Mouse (Mus musculus) forebrain, embryonic 11.5 days (tissue): ENCODE data around the gene A430078G23Rik. TPM values are rescaled to one million over a fixed set of nuclear protein-coding genes. Genes with fewer than 3 reads are reported as not detected.
"Not testable (repeated sequence)": the region's sequence is repeated elsewhere in the genome, so short reads cannot be mapped to it uniquely, and the experiment has no call there.

Source experiments
- ATAC-seq: fragments of 200-750 bp; cut with Nextera tagmentation; replicated peaks from 2 replicates; pipeline ENCODE4 v1.8.0; 2017; ENCODE audit warnings: moderate TSS enrichment; ENCODE audit not compliant: low FRiP score
- DNase-seq: peaks from one replicate; pipeline ENCODE4 v3.0.0-alpha.2; 2017; ENCODE audit warnings: low spot score
- H3K27ac ChIP-seq: fragments of 300-500 bp; sonication (generic); 2 replicates; pipeline ENCODE4 v1.5.1; 2014; ENCODE audit warnings: low read depth, low read length
- H3K27me3 ChIP-seq: fragments of 300-500 bp; sonication (generic); 2 replicates; pipeline ENCODE4 v1.6.1; 2014; ENCODE audit warnings: mild to moderate bottlenecking, low read length, mixed read lengths; ENCODE audit not compliant: control insufficient read depth, insufficient read depth
- H3K36me3 ChIP-seq: fragments of 300-500 bp; sonication (generic); 2 replicates; pipeline ENCODE4 v1.6.1; 2014; ENCODE audit warnings: mild to moderate bottlenecking, low read length, moderate library complexity, mixed read lengths; ENCODE audit not compliant: control insufficient read depth, insufficient read depth
- H3K4me1 ChIP-seq: fragments of 300-500 bp; sonication (generic); replicated peaks from 2 replicates; pipeline ENCODE4 v1.6.1; 2014; ENCODE audit warnings: low read length, mixed read lengths; ENCODE audit not compliant: control insufficient read depth, insufficient read depth
- H3K4me2 ChIP-seq: fragments of 300-500 bp; sonication (generic); 2 replicates; pipeline ENCODE4 v1.6.1; 2014; ENCODE audit warnings: low read depth, mild to moderate bottlenecking, low read length, moderate library complexity, mixed read lengths; ENCODE audit not compliant: severe bottlenecking
- H3K4me3 ChIP-seq: fragments of 300-500 bp; sonication (generic); 2 replicates; pipeline ENCODE4 v1.5.1; 2014; ENCODE audit warnings: low read depth, low read length
- H3K9ac ChIP-seq: fragments of 300-500 bp; sonication (generic); 2 replicates; pipeline ENCODE4 v1.6.1; 2014; ENCODE audit warnings: low read length
- H3K9me3 ChIP-seq: fragments of 300-500 bp; sonication (generic); 2 replicates; pipeline ENCODE4 v1.6.1; 2016; ENCODE audit warnings: low read length, mixed read lengths; ENCODE audit not compliant: control insufficient read depth
- WGBS: fragments of 180-500 bp; shearing (Covaris S2); extraction: QIAGEN DNeasy Blood & Tissue Kit; methylation state at CpG from one replicate; pipeline ENCODE4 v1.1.7; 2014; 5-methylcytosine and 5-hydroxymethylcytosine counted together
- polyA plus RNA-seq: library from polyadenylated mRNA; unstranded; fragments of >200 nt; fragmentation: Nextera tagmentation; extraction: Ambion mirVana; gene quantifications from 2 replicates; pipeline ENCODE4 v1.2.1, GENCODE M21; 2014

The A430078G23Rik gene
- polyA plus RNA-seq: not detected in 2 replicates

DNA sequence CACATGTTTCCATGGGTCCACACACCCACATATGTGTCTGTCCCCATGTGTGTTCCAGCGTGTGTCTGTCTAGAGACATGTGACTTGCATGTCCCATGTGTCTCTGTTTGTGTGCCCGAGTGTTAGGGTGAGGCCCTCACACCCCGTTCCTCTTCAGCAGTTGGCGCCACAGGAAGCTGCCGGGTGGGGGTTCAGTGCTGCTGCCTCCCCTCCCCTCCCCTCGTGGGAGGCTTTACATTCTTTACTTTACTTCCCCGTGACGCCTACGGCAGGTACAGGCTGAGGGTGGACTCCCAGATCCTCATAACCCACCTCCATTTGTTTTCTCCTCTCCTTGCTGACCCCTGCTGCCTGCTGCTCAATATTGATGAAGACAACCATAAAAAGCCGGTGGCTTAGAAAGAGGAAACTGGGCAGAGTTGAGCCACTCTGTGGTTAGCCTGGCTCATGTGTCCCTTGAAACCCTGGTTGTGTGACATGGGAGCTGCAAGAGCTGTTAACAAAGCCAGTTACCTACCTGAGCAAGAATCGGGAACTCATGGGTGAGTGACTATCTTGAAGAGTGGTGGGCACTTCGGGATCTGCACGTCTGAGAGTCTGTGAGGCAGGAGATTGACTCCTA, at the start of gene A430078G23Rik:
TSS of gene A430078G23Rik (plus strand) at position 227 of the 622 bp plus-strand sequence.
- 89% methylated on average over 13 of the region's 13 CpGs for WGBS
- no peak within 1 kb of the TSS for H3K4me3 ChIP-seq
- H3K4me1 ChIP-seq: no peaks in the 10 kb centered on the region
- H3K9ac ChIP-seq: no peak within 1 kb of the TSS
- no peaks in the 10 kb centered on the region for H3K27me3 ChIP-seq
- ATAC-seq: no peak
- no peaks in the 10 kb centered on the region for H3K9me3 ChIP-seq
- H3K27ac ChIP-seq: no peak within 1 kb of the TSS
- H3K4me2 ChIP-seq: no peak within 1 kb of the TSS
- no peaks in the 10 kb centered on the region for H3K36me3 ChIP-seq
- DNase-seq: no peak

DNA sequence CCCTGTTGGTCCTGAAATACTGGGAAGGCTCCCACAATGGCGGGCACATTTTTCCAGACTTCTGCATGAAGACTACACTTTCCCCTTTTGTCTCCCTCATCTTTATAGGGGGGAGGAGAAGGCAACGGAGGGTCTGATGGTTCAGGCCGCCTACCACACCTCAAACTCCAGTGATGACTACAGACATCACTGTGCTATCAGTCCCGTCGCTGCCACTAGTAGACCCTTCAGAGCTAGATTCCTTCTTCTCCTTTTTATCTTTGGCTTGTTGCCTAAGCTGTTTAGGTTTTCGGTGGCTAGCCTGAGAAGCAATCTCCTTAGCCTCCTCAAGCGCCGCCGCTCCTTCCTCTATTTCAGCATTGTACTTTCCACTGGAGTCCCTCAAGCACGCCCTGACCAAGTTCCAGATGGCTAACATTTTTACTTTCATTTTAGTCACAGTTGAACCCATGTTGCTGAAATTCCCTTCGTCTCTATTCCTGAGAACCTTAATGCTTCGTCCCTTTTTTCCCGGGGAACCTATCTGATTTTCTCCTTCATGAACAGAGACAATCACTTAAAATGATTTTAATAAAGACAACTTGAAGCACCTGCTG, 44.9 kb upstream of the A430078G23Rik start:
- H3K4me2 ChIP-seq, H3K4me1 ChIP-seq, H3K27ac ChIP-seq, H3K27me3 ChIP-seq, H3K9me3 ChIP-seq, ATAC-seq, H3K36me3 ChIP-seq, DNase-seq, H3K9ac ChIP-seq, H3K4me3 ChIP-seq: not testable (repeated sequence)
- 92% methylated on average over 13 of the region's 13 CpGs for WGBS

DNA sequence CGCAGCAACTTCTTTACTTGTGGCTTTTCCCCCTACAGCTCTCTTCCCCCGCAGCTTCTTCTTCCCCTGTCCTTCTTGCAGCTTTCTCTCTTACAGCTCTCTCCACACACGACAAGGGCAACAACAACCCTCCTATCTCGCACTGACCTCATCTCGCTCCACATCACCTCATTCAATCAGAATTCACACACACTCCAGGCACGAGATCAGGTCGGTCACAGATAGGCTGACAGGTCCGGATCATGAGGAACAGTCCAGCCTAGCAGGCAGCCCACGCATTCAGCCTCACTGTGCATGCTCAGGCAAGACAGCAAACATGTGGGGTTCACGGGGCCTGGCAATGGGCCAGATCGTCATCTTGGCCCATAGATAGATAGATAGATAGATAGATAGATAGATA, 43.6 kb upstream of the A430078G23Rik start:
- Histone ChIP-seq H3K27me3 (no peaks in the 10 kb centered on the region), H3K9me3 (no peaks in the 10 kb centered on the region; the same call in 1 of the 2 replicates), H3K4me3 (no peak overlapping the region), H3K4me1 (no peaks in the 10 kb centered on the region), H3K9ac (no peak overlapping the region), H3K27ac (no peak overlapping the region), H3K36me3 (no peaks in the 10 kb centered on the region), H3K4me2 (no peak overlapping the region)
- DNase-seq (no peak), ATAC-seq (no peak)
- WGBS: 87% methylated on average over 11 of the region's 11 CpGs

DNA sequence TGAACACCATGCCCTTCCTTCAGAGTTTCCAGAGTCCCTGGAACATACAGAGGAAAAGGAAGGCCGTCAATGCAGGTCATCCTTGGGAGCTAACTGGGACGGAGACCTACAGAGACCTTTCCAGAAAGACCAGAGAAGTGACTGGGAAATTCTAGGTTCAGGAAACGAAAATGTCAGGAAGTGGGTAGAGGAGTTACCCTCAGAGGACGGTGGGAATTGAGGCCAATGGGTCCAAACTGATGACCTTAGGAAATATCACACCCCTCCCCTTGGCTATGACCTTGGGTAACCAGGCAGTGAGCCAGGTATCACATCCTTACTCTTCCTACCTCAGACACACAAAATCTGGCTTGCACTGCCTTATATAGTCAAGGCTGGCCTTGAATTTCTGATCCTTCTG, 41.7 kb upstream of the A430078G23Rik start:
- H3K9me3 ChIP-seq: no peaks in the 10 kb centered on the region

DNA sequence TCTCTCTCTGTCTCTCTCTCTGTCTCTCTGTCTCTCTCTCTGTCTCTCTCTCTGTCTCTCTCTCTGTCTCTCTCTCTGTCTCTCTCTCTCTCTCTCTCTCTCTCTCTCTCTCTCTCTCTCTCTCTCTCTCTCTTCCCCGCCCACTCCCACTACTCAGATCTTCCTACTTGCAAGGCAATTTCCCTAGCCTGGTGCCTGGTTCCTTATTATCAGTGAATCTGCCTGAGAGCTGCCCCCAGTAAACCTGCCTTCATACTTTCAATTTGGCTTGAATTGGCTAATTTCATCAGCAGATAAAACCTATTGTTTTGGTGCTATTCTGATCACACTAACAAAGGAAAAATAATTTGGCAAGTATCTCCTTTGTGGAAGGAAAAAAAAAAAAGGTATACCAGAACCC, 39.8 kb upstream of the A430078G23Rik start:
- not testable (repeated sequence) for H3K4me1 ChIP-seq, H3K4me2 ChIP-seq, H3K4me3 ChIP-seq, DNase-seq, ATAC-seq, H3K9ac ChIP-seq, H3K27me3 ChIP-seq, H3K9me3 ChIP-seq, H3K27ac ChIP-seq, H3K36me3 ChIP-seq
- WGBS: 83% methylated on average over 1 of the region's 1 CpGs

More for the DNA sequence above, 41.7 kb upstream of the A430078G23Rik start:
- Histone ChIP-seq H3K27ac (no peak overlapping the region), H3K4me1 (no peaks in the 10 kb centered on the region), H3K36me3 (no peaks in the 10 kb centered on the region), H3K27me3 (no peaks in the 10 kb centered on the region), H3K4me2 (no peak overlapping the region), H3K4me3 (no peak overlapping the region), H3K9ac (no peak overlapping the region)
- WGBS: 72% methylated on average over 4 of the region's 4 CpGs
- DNase-seq (no peak), ATAC-seq (no peak)

DNA sequence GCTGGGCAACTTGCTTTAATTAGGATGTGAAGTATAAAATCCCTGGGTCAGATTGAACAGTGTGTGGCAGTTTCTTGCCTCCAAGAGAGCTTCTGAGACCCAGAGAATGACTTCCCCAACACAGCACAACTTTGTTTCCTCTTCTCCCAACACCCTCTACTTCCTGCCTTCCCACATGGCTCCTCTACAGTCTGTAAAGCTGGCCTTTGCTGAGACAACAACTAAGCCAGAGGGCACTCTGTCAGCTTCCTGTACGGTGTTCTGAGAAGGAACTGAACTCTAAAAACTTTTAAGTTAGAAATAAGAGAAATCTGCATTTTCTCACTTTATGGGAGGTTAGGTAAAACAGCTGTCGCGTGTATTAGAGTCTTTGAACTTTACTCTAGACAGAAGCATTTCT, 39.4 kb upstream of the A430078G23Rik start:
- Histone ChIP-seq H3K27ac (no peak overlapping the region), H3K4me1 (no peaks in the 10 kb centered on the region), H3K27me3 (no peaks in the 10 kb centered on the region), H3K36me3 (no peaks in the 10 kb centered on the region), H3K4me2 (no peak overlapping the region), H3K9me3 (no peaks in the 10 kb centered on the region), H3K4me3 (no peak overlapping the region), H3K9ac (no peak overlapping the region)
- ATAC-seq (no peak), DNase-seq (no peak)
- 75% methylated on average over 3 of the region's 3 CpGs for WGBS

DNA sequence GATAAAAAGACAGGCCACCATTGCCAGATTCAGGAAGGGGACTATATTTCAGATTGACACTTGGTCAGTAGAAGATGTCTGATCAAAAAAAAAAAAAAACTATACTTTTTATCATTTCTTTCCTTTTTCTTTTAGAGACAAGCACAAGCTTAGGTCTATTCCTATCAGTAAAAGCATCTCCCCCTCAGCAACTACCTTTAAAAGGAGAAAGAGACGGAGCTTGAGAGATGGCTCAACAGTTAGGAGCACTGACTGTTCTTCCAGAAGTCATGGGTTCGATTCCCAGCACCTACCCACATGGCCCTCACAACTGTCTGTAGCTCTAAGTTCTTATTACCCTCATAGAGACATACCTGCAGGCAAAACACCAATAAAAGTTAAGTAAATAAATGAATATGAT, 38.9 kb upstream of the A430078G23Rik start:
- H3K4me1 ChIP-seq: no peaks in the 10 kb centered on the region
- no peaks in the 10 kb centered on the region for H3K36me3 ChIP-seq
- 85% methylated on average over 2 of the region's 2 CpGs for WGBS
- H3K27me3 ChIP-seq: no peaks in the 10 kb centered on the region
- ATAC-seq (no peak), DNase-seq (no peak)
- no peak overlapping the region for H3K4me2 ChIP-seq
- H3K9ac ChIP-seq: no peak overlapping the region
- no peak overlapping the region for H3K4me3 ChIP-seq
- H3K27ac ChIP-seq: no peak overlapping the region
- no peaks in the 10 kb centered on the region for H3K9me3 ChIP-seq

DNA sequence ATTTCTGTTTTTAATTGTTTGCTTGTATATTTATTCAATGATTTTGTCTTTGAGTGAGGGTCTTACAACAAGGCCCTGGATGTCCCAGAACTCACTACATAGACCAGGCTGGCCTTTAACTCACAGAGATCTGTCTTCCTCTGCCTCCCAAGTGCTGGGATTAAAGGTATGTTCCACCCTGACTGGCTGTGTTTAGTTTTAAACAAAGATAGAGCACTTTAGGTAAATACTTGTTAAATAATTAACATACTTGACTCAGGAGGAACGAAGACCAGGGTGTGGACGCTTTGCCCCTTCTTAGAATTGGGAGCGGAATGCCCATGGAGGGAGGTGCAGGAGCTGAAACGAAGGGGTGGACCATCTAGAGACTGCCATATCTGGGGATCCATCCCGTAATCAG, 36.6 kb upstream of the A430078G23Rik start:
- no peak for DNase-seq
- Histone ChIP-seq H3K4me1 (no peaks in the 10 kb centered on the region), H3K27ac (no peak overlapping the region), H3K4me3 (no peak overlapping the region), H3K4me2 (no peak overlapping the region), H3K27me3 (no peaks in the 10 kb centered on the region), H3K9me3 (no peaks in the 10 kb centered on the region), H3K36me3 (no peaks in the 10 kb centered on the region), H3K9ac (no peak overlapping the region)
- no peak for ATAC-seq
- 93% methylated on average over 5 of the region's 5 CpGs for WGBS

DNA sequence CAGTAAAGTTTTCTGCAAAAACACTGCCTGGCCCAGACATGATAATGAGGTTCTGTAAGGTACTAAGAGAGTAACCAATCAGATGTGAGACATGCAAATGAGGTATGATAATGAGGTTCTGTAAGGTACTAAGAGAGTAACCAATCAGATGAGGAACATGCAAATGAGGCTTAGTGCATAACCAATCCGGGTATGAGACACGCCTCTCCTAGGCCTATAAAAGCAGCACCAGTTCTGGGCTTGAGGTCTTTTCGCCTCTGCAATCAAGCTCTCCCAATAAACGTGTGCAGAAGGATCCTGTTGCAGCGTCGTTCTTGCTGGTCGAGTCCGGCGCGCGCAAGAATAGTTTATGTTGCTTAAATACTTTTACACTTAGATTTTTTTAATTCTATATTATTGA, 33.9 kb upstream of the A430078G23Rik start:
- H3K27ac ChIP-seq, DNase-seq, H3K4me1 ChIP-seq, H3K27me3 ChIP-seq, H3K4me3 ChIP-seq, H3K36me3 ChIP-seq, H3K9me3 ChIP-seq, ATAC-seq, H3K9ac ChIP-seq, H3K4me2 ChIP-seq: not testable (repeated sequence)
- 93% methylated on average over 8 of the region's 11 CpGs for WGBS
